8 mouse cellular contexts compared by ENCODE assay signal in the genomic region with DNA sequence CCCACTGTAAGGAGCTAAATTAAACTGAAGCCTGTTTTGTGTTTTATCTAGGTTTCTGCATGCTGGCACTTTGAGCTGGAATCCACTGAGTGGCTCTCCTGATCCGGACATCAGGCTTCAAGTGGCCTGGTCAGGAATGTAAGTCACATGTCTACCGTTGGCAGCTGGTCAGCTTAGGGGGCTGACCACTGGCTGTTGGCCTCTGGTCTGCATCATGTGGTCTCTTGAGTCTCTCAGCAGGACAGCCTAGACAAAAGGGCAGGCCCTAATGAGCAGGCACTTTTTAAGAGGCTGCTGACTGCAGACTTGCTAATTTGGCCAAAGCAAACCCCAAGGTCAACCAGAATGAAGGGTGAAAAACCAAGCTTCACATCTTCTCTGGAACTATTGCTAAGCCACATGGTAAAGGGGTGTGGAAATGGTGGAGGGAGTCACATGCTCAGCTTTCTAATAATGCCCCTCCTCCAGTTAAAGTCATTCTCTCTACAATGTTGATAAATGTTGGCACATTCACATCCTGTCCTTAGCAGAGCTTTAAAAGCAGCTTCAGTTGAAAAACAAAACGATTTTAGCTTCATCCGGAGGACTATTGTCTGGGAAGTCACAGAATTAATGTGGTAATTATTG.
A peak's percentile ranks its signal among the peaks of the same experiment; 100 is the strongest.
DNase-seq lines count a peak whose midpoint lies in the region; ATAC-seq lines count a peak whose summit lies in the region.

No protein-coding gene starts in this region.

- ATAC-seq in CD4-positive, CD25-positive, alpha-beta regulatory T cell, adult 4 months: no peak
- no peak for ATAC-seq in inflammation-experienced regulatory T-cells, adult 6 months

- peak; percentile 59 for DNase-seq in embryo, embryonic 10 days (ENCODE audit: low spot score)
- DNase-seq in embryo, embryonic 11 days: no peak
- DNase-seq in cerebellum, adult 9-10 months: peak; percentile 22
- peak; percentile 87 to 88 for DNase-seq in heart, adult 9 months (ENCODE audit: low spot score in 2 of 2)
- DNase-seq in layer of hippocampus, adult 8-10 months (ENCODE audit: low spot score in 2 of 2): peak; percentile 64 to 81
- DNase-seq in lung, postnatal 14 days: peak; percentile 72
